Mouse (Mus musculus) liver, adult 2 months (tissue): Measurements from ENCODE around the gene Prkch. TPM values are rescaled to one million over a fixed set of nuclear protein-coding genes. Genes with fewer than 3 reads are reported as not detected.
A peak's percentile ranks its signal among the peaks of the same experiment; 100 is the strongest.

Experiments used
- DNase-seq: peaks from one replicate; pipeline ENCODE4 v3.0.0-alpha.2; 2011; ENCODE audit warnings: low read depth, low spot score; ENCODE audit errors: extremely low read depth
- H3K27ac ChIP-seq: fragments of 200-500 bp; replicated peaks from 2 replicates; pipeline ENCODE4 v1.5.1; 2012; ENCODE audit warnings: low read depth, mild to moderate bottlenecking, control low read depth, inconsistent platforms, low read length; ENCODE audit not compliant: insufficient read depth
- H3K27me3 ChIP-seq: fragments of 200-500 bp; 2 replicates; pipeline ENCODE4 v1.6.1; 2012; ENCODE audit warnings: mild to moderate bottlenecking, moderate library complexity, low read length, inconsistent platforms; ENCODE audit not compliant: control insufficient read depth, insufficient read depth
- H3K36me3 ChIP-seq: fragments of 200-500 bp; 2 replicates; pipeline ENCODE4 v1.6.1; 2012; ENCODE audit warnings: low read length, inconsistent platforms; ENCODE audit not compliant: control insufficient read depth, insufficient read depth
- H3K4me1 ChIP-seq: fragments of 200-500 bp; 2 replicates; pipeline ENCODE4 v1.6.1; 2011; ENCODE audit warnings: low read length; ENCODE audit not compliant: control insufficient read depth, insufficient read depth
- H3K4me3 ChIP-seq: fragments of 200-500 bp; 2 replicates; pipeline ENCODE4 v1.5.1; 2011; ENCODE audit warnings: low read depth, mild to moderate bottlenecking, control low read depth, low read length, moderate library complexity; ENCODE audit not compliant: insufficient read depth
- H3K79me2 ChIP-seq: fragments of 200-500 bp; 2 replicates; pipeline ENCODE4 v1.6.1; 2012; ENCODE audit warnings: inconsistent platforms, mild to moderate bottlenecking, low read length, moderate library complexity; ENCODE audit not compliant: control insufficient read depth, insufficient read depth
- H3K9ac ChIP-seq: fragments of 200-500 bp; 2 replicates; pipeline ENCODE4 v1.6.1; 2012; ENCODE audit warnings: low read depth, mild to moderate bottlenecking, control low read depth, inconsistent platforms, low read length
- CTCF ChIP-seq: fragments of 200-500 bp; IDR thresholded peaks from 2 replicates; pipeline ENCODE4 v1.5.1; 2011; ENCODE audit warnings: low read depth, low read length, control low read depth
- POLR2A ChIP-seq: fragments of 200-500 bp; IDR thresholded peaks from 2 replicates; pipeline ENCODE4 v1.6.1; 2011; ENCODE audit warnings: low read length, control low read depth; ENCODE audit not compliant: insufficient read depth; ENCODE audit errors: extremely low read depth
- WGBS: fragments of 180-500 bp; shearing (Covaris S2); methylation state at CpG from one replicate; pipeline ENCODE4 v1.1.7; 2018; 5-methylcytosine and 5-hydroxymethylcytosine counted together
- polyA plus RNA-seq: library from polyadenylated mRNA; depleted of rRNA; stranded (reverse); fragments of >200 nt; gene quantifications from 2 replicates; pipeline ENCODE4 v1.2.3, GENCODE M21; 2012
- total RNA-seq: library from RNA; depleted of rRNA; stranded (reverse); fragments of >200 nt; gene quantifications from 2 replicates; pipeline ENCODE4 v1.2.3, GENCODE M21; 2014

The Prkch gene
- total and polyA plus RNA-seq, 2 experiments = 1.5 to 5.3 TPM

DNA sequence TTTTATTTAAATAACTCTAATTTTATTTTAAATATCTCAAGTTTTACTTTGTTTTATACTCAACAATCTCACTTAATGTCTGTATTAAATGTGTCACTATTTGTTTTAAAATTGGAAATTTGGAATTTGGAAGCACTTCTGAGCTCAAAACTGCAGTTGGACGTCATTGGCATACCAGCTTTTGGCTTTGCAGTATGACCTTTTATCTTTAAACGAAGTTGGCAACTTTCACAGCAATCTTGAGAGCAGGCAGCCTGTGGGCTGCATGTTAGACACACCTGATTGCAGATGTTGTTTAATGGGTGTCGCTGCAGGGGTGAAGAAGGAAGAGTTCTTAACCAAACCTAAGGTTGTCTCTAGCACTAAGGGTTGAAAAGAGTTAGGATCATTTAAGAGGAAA, 220.9 kb downstream of the Prkch start:
- H3K79me2 ChIP-seq = no peaks in the 10 kb centered on the region
- no peak for DNase-seq
- H3K27me3 ChIP-seq = no peaks in the 10 kb centered on the region
- H3K4me3 ChIP-seq = no peak overlapping the region
- TF ChIP-seq CTCF (no peak), POLR2A (no peak)
- H3K9ac ChIP-seq = no peak overlapping the region
- peaks cover 5% of the 10 kb centered on the region for H3K4me1 ChIP-seq
- no peak overlapping the region for H3K27ac ChIP-seq
- H3K36me3 ChIP-seq = no peaks in the 10 kb centered on the region
- 54% methylated on average over 3 of the region's 3 CpGs for WGBS

DNA sequence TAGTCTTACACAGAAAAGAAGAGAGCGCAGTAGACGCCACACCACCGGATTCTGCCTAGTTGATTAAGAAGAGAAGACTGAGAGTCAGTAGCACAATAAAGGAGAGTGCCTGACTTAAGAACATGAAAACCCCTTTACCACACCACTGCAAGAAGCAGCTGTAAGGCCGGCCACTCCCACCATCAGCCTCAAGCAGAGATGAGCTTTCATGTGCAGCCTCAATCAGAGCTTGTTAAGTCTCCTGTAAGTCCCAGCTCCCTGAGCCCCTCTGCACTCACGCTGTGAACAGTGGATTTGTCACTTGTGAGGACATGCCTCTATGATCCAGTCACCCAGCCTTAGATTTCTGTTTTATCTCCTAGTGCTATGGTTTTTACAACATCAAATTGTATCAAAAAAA, 221.4 kb downstream of the Prkch start:
- DNase-seq = no peak
- H3K79me2 ChIP-seq = no peaks in the 10 kb centered on the region
- no peaks in the 10 kb centered on the region for H3K27me3 ChIP-seq
- 90% methylated on average over 5 of the region's 5 CpGs for WGBS
- H3K36me3 ChIP-seq = no peaks in the 10 kb centered on the region
- H3K4me1 ChIP-seq = peaks cover 2% of the 10 kb centered on the region; the same call in 1 of the 2 replicates
- H3K4me3 ChIP-seq = no peak overlapping the region
- no peak for TF ChIP-seq CTCF
- TF ChIP-seq POLR2A = no peak
- H3K9ac ChIP-seq = no peak overlapping the region
- H3K27ac ChIP-seq = no peak overlapping the region

DNA sequence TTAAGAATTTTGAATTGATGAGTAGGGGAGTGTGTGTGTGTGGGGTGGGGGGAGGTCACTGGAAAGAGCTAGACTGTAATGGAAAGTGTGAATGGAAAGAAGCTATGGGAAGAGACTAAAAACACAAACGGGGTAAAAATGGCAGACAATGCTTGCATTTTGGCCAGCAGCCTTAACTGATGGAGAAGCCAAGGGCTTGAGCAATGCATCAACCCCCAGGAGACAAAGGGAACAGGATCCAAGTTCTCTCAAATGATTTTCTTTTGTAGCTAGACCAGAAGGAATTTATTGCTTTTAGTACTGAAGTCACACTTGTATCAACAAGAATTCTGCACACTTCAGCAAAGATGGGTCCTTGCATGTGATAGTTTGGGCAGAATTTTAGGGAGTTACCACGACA, 222.6 kb downstream of the Prkch start:
- no peak for DNase-seq

DNA sequence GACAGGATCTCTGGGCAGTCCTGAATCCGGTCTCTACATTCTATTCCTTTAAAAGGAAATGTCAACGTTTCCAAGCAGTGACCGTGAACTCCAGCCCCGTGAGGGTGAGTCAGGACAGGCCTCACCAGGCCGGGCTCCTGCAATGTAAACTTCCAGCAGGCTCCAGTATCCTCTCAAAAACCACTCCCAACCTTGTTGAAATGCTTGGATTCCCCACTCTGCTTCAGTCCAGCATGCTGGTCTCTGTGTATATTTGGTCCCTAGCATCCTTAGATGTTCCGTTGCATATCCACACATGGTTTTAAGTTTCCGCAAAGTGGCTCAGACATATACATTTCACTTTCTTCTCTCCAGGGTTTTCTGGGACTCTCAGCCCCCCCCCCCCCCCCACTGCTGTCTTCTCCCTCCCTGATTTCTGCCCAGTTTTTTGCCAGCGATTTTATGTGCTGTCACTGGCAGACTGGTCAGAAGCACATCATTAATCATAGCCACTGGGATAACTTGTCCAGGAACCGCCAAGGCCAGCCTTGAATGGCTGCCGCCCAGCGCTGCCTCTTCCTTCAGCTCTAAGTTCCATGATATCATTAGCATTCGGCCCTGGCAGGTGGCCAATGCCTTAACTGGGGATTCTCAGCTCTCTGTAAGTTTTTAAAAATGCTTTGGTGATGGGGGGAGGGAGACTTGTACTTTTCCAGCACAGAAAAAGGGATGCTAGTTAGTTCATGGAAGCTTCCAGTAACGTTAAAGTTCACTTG, 225.6 kb downstream of the Prkch start:
- TF ChIP-seq POLR2A (no peak), CTCF (no peak)
- Histone ChIP-seq H3K27me3 (no peaks in the 10 kb centered on the region), H3K9ac (no peak overlapping the region), H3K79me2 (no peaks in the 10 kb centered on the region), H3K36me3 (no peaks in the 10 kb centered on the region), H3K4me3 (no peak overlapping the region), H3K27ac (peak overlapping the region; percentile 47), H3K4me1 (peaks cover 3% of the 10 kb centered on the region; the same call in 1 of the 2 replicates)
- DNase-seq = no peak
- 50% methylated on average over 13 of the region's 13 CpGs for WGBS

More for the DNA sequence above, 222.6 kb downstream of the Prkch start:
- 79% methylated on average over 2 of the region's 2 CpGs for WGBS
- Histone ChIP-seq H3K4me3 (no peak overlapping the region), H3K36me3 (no peaks in the 10 kb centered on the region), H3K27me3 (no peaks in the 10 kb centered on the region), H3K9ac (no peak overlapping the region), H3K79me2 (no peaks in the 10 kb centered on the region), H3K27ac (no peak overlapping the region), H3K4me1 (peaks cover 3% of the 10 kb centered on the region; the same call in 1 of the 2 replicates)
- TF ChIP-seq POLR2A = no peak

DNA sequence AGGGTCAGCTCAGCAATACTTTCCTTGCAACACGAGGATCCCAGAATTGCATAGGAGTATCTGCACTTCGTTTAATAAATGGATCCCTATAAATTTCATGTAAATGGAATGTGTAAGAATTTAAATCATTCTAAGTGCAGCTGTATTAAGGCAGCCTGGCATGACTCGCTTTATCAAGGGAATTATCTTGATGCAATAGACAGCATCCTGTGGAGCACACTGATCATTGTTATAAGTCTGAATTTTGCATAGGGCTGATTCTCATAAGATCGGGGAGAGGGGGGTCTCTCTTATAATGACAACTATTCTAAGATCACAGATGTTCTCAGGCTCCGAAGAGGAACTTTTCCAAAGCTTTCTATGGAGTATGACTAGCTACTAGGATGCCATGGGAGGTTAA, 226.3 kb downstream of the Prkch start:
- no peak overlapping the region for H3K27ac ChIP-seq
- no peaks in the 10 kb centered on the region for H3K79me2 ChIP-seq
- 80% methylated on average over 5 of the region's 5 CpGs for WGBS
- no peak overlapping the region for H3K4me3 ChIP-seq
- H3K36me3 ChIP-seq = no peaks in the 10 kb centered on the region
- no peaks in the 10 kb centered on the region for H3K27me3 ChIP-seq
- DNase-seq = no peak
- no peak overlapping the region for H3K9ac ChIP-seq
- TF ChIP-seq CTCF (no peak), POLR2A (no peak)
- peaks cover 3% of the 10 kb centered on the region; the same call in 1 of the 2 replicates for H3K4me1 ChIP-seq

DNA sequence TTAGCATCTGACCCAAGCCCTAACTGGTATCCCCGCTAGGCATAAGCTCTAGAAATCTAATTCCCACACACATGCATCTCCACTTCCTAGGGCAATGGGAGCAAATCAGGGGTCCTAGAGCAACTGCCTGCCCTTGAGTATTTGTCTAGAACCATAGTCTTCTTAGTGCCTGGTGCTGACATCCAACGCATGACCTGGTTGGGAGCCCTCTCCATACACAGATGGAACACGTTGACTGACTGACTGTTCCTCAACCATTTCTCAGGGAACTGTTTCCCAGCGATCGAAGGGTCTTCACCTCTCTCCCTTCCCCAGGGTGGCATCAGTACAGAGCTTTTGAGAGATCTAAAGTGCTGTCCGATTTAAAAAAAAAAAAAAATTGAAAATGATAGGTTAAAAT, 227.6 kb downstream of the Prkch start:
- no peak for DNase-seq
- Histone ChIP-seq H3K27ac (no peak overlapping the region), H3K36me3 (no peaks in the 10 kb centered on the region), H3K9ac (no peak overlapping the region), H3K4me3 (no peak overlapping the region), H3K79me2 (no peaks in the 10 kb centered on the region), H3K27me3 (no peaks in the 10 kb centered on the region), H3K4me1 (peaks cover 3% of the 10 kb centered on the region; the same call in 1 of the 2 replicates)
- no peak for TF ChIP-seq CTCF
- TF ChIP-seq POLR2A = no peak
- WGBS = 74% methylated on average over 6 of the region's 6 CpGs
